Mouse (Mus musculus) layer of hippocampus, adult 8-10 months (tissue): ENCODE measurements at regions not wholly inside any gene's neighbourhood (a gene's known extent, or its start where the extent isn't known, plus 50 kb on each side); places are given as distances from the start of the nearest gene placed in this dataset.

Experiments used
- DNase-seq, 2 experiments: peaks; one replicate each; pipeline ENCODE4 v3.0.0; 2022; ENCODE audit warnings: low spot score in 2 of 2
- microRNA-seq, 2 experiments: library from miRNA; unstranded; fragments of <30 nt; microRNA quantifications; one replicate each; pipeline ENCODE4 v1.2.0; 2022

GRCm38 (mm10) chr13:90642206-90642823, 262.8 kb downstream of the Atp6ap1l start:
- no peak for DNase-seq

Small RNAs in the stretch of these regions (microRNA-seq; reads per million reads assigned to microRNA genes)
- 0 reads per million in 2 experiments for gene Gm44338
